Mouse (Mus musculus) retina, embryonic 14.5 days (tissue): ENCODE measurements around the gene Scn9a.
A peak's percentile ranks its signal among the peaks of the same experiment; 100 is the strongest.

Source experiments
- DNase-seq: peaks from one replicate; pipeline ENCODE4 v3.0.0-alpha.2; 2015; ENCODE audit warnings: low spot score

Gene Scn9a

GRCm38 (mm10) chr2:66463916-66464315, 170.8 kb downstream of the Scn9a start:
- no peak for DNase-seq

GRCm38 (mm10) chr2:66462458-66462857, 172.3 kb downstream of the Scn9a start:
- DNase-seq: peak; percentile 24

- peak; percentile 49 for DNase-seq
These were observed 194.1 kb downstream of the Scn9a start, which contains the start of gene Scn1a for GRCm38 (mm10) chr2:66440711-66441110. Scn1a (minus strand) TSS chr2:66440840.

DNA sequence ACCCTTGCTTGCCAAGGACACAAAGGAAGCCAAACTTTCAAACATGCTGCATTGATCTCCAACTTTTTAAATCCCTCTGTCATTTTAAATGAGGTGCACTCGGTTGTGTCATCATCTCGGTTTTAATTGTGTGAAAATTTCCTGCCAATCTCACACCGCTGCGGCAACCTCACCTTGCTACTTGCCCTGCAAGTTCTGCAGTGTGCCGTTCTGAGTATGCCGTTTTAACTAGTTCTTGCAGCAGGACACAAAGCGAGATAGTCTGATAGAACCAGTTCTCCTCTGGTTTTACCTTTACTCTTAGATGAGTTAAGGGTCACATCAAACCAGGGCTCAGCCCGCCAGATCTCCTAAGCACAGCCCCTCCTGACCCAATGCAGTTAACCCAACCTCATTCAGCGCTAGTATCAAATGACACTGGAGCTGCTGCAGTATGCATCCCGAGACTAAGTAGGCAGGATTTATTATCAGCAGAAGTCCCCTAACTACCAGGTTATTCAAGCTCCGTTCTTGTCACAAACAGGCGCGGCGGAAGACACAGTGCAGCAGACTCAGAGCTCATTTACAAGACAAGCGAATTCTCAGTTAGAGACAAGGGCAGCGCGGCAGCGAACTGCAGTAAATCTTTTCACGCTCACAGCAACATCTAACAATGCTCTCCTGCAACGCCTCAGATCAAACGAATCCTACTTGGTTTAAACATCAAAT, 194.8 kb downstream of the Scn9a start:
- peak; percentile 60 for DNase-seq

DNA sequence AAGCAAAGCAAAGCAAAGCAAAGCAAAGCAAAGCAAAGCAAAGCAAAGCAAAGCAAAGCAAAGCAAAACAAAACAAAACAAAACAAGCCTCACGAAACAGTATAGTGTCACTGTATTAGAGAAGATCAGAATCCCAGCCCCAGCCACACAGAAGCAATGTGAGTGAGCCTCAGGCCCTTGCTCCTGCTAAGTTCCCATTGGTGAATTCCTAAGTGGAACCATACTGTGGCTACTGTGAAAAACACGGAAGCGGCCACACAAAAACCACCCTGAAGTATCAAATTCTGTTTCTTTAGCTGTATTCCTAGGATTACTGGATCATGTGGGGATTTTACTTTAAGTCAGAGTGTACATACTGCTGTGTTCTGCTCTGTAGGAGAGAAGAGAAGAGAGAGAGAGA, 198.5 kb downstream of the Scn9a start:
- no peak for DNase-seq
